Mouse (Mus musculus) MN1 (cell line): ENCODE results near the gene Kank1.
"Not testable (repeated sequence)": the region's sequence is repeated elsewhere in the genome, so short reads cannot be mapped to it uniquely, and the experiment has no call there.

ENCODE experiments used
- DNase-seq: peaks from one replicate; pipeline ENCODE4 v3.0.0-alpha.2; 2016; ENCODE audit warnings: low spot score

Kank1 gene

GRCm38 (mm10) chr19:25439807-25440206, 203.0 kb downstream of the Kank1 start:
- no peak for DNase-seq

- DNase-seq: no peak
These were observed 204.0 kb downstream of the Kank1 start for GRCm38 (mm10) chr19:25440736-25441135.

- DNase-seq: no peak
These were observed 208.3 kb downstream of the Kank1 start for GRCm38 (mm10) chr19:25445054-25445453.

- no peak for DNase-seq
These were observed 209.1 kb downstream of the Kank1 start for GRCm38 (mm10) chr19:25445842-25446241.

GRCm38 (mm10) chr19:25446683-25447082, 209.9 kb downstream of the Kank1 start:
- no peak for DNase-seq

- no peak for DNase-seq
These were observed 210.6 kb downstream of the Kank1 start for GRCm38 (mm10) chr19:25447373-25447772.

- no peak for DNase-seq
These were observed 214.3 kb downstream of the Kank1 start for GRCm38 (mm10) chr19:25450869-25451629.

GRCm38 (mm10) chr19:25453146-25453545, 216.4 kb downstream of the Kank1 start:
- DNase-seq: no peak

GRCm38 (mm10) chr19:25460760-25461159, 224.0 kb downstream of the Kank1 start:
- DNase-seq: no peak

GRCm38 (mm10) chr19:25461553-25462320, 225.0 kb downstream of the Kank1 start:
- no peak for DNase-seq

- DNase-seq: not testable (repeated sequence)
These were observed 239.0 kb downstream of the Kank1 start for GRCm38 (mm10) chr19:25475806-25476205.

GRCm38 (mm10) chr19:25479152-25479669, 242.4 kb downstream of the Kank1 start:
- DNase-seq: no peak

GRCm38 (mm10) chr19:25480820-25481219, 244.0 kb downstream of the Kank1 start:
- no peak for DNase-seq
